Mouse (Mus musculus) megakaryocyte, embryonic 14.5 days (primary cell): ENCODE measurements around the gene Rnf26.

Experiments
- FLI1 ChIP-seq: IDR thresholded peaks from 2 replicates; pipeline ENCODE4 v1.6.1; 2012; ENCODE audit warnings: low read length, inconsistent platforms, mixed read lengths
- GATA1 ChIP-seq: IDR thresholded peaks from 3 replicates; pipeline ENCODE4 v1.6.1; 2012; ENCODE audit warnings: mixed read lengths, low read length, inconsistent platforms, borderline replicate concordance

DNA sequence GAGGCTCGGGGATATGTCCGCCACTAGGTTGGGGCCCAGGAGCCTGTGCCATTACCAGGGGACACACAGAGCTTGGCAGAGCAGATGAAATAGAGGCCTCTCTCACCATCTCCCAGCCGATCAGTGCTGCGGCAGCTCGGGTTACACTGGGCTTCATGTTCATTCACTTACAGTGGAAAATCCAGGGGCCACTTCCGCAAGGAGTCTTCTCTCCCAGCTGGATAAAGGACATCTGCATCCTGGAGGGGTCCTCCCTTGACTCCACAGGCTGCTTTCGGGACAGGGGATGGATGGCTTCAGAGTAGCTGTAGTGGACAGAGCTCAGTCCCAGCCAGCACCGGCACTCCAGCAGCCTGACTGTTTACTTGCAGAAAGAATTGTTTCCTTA, 42.5 kb downstream of the Rnf26 start:
- TF ChIP-seq GATA1, result no peak
- no peak for TF ChIP-seq FLI1
